Mouse (Mus musculus): Measurements from ENCODE around the gene Tbc1d2b. TPM values are rescaled to one million over a fixed set of nuclear protein-coding genes. Genes with fewer than 3 reads are reported as not detected.

The Tbc1d2b gene
- polyA plus RNA-seq, 1 experiment = 2.9 TPM

- Histone ChIP-seq H3K4me3 (no peak overlapping the region), H3ac (ENCODE audit: control insufficient read depth, insufficient read length) (no peak overlapping the region), H3K36me3 (ENCODE audit: control insufficient read depth, insufficient read depth) (no peaks in the 10 kb centered on the region), H3K4me2 (ENCODE audit: low read depth) (peak overlapping the region; percentile 60), H3K79me2 (ENCODE audit: control insufficient read depth, insufficient read depth) (no peaks in the 10 kb centered on the region), H3K27me3 (ENCODE audit: control insufficient read depth, insufficient read depth, insufficient read length) (no peaks in the 10 kb centered on the region)
- TF ChIP-seq MYOG (IDR thresholded peaks at IDR 0.05; ENCODE audit: control insufficient read depth in 1 of 3, insufficient read depth in 1 of 3, insufficient read length in 2 of 3, low read depth in 2 of 3) = peak in 1 of 3 experiments; percentile 48
- TF ChIP-seq SRF (IDR thresholded peaks at IDR 0.05; ENCODE audit: control insufficient read depth, insufficient read length, low read depth) = no peak
- no peak for TF ChIP-seq E2F4 (IDR thresholded peaks at IDR 0.05; ENCODE audit: insufficient read depth)
- TF ChIP-seq REST (IDR thresholded peaks at IDR 0.05; ENCODE audit: insufficient read depth, insufficient read length) = no peak
- peak; percentile 13 for TF ChIP-seq USF1 (IDR thresholded peaks at IDR 0.05; ENCODE audit: low read depth)
- no peak for TF ChIP-seq TCF12 (IDR thresholded peaks at IDR 0.05; ENCODE audit: insufficient read depth, poor library complexity, severe bottlenecking)
- TF ChIP-seq MYOD1 (IDR thresholded peaks at IDR 0.05; ENCODE audit: control insufficient read depth in 1 of 3, insufficient read length in 2 of 3, low read depth in 2 of 3) = peak in 2 of 3 experiments; percentile 54 to 60
- no peak for TF ChIP-seq POLR2A (IDR thresholded peaks at IDR 0.05; ENCODE audit: insufficient read length, low read depth)
- TF ChIP-seq TCF3 (IDR thresholded peaks at IDR 0.05; ENCODE audit: insufficient read length, low read depth) = no peak
- TF ChIP-seq MAX (IDR thresholded peaks at IDR 0.05; ENCODE audit: low read depth) = no peak
- TF ChIP-seq POLR2AphosphoS2 (IDR thresholded peaks at IDR 0.05; ENCODE audit: insufficient read length, low read depth) = no peak
- TF ChIP-seq CEBPB (IDR thresholded peaks at IDR 0.05; ENCODE audit: insufficient read depth, poor library complexity, severe bottlenecking) = no peak
These were observed 66.1 kb downstream of the Tbc1d2b start for GRCm38 (mm10) chr9:90204396-90204915.

- H3K4me3 ChIP-seq = no peak overlapping the region
- H3K36me3 ChIP-seq (ENCODE audit: control insufficient read depth, insufficient read depth) = no peaks in the 10 kb centered on the region
- no peak overlapping the region for H3K4me2 ChIP-seq (ENCODE audit: low read depth)
- no peak overlapping the region for H3ac ChIP-seq (ENCODE audit: control insufficient read depth, insufficient read length)
- peak in 1 of 3 experiments; percentile 51 for TF ChIP-seq MYOD1 (IDR thresholded peaks at IDR 0.05; ENCODE audit: control insufficient read depth in 1 of 3, insufficient read length in 2 of 3, low read depth in 2 of 3)
- peak in 1 of 3 experiments; percentile 61 for TF ChIP-seq MYOG (IDR thresholded peaks at IDR 0.05; ENCODE audit: control insufficient read depth in 1 of 3, insufficient read depth in 1 of 3, insufficient read length in 2 of 3, low read depth in 2 of 3)
- TF ChIP-seq USF1 (IDR thresholded peaks at IDR 0.05; ENCODE audit: low read depth) = no peak
- H3K27me3 ChIP-seq (ENCODE audit: control insufficient read depth, insufficient read depth, insufficient read length) = no peaks in the 10 kb centered on the region
- H3K79me2 ChIP-seq (ENCODE audit: control insufficient read depth, insufficient read depth) = no peaks in the 10 kb centered on the region
These were observed 67.4 kb downstream of the Tbc1d2b start for GRCm38 (mm10) chr9:90203233-90203632.

- Histone ChIP-seq H3K27me3 (ENCODE audit: control insufficient read depth, insufficient read depth, insufficient read length) (no peaks in the 10 kb centered on the region), H3K36me3 (ENCODE audit: control insufficient read depth, insufficient read depth) (no peaks in the 10 kb centered on the region), H3K79me2 (ENCODE audit: control insufficient read depth, insufficient read depth) (no peaks in the 10 kb centered on the region), H3K4me2 (ENCODE audit: low read depth) (peak overlapping the region; percentile 42), H3ac (ENCODE audit: control insufficient read depth, insufficient read length) (no peak overlapping the region), H3K4me3 (no peak overlapping the region)
- TF ChIP-seq MYOG (IDR thresholded peaks at IDR 0.05; ENCODE audit: control insufficient read depth in 1 of 3, insufficient read depth in 1 of 3, insufficient read length in 2 of 3, low read depth in 2 of 3) = peak; percentile 87 to 99 (median 96)
- peak; percentile 65 to 98 (median 97) for TF ChIP-seq MYOD1 (IDR thresholded peaks at IDR 0.05; ENCODE audit: control insufficient read depth in 1 of 3, insufficient read length in 2 of 3, low read depth in 2 of 3)
- no peak for TF ChIP-seq MAX (IDR thresholded peaks at IDR 0.05; ENCODE audit: low read depth)
- TF ChIP-seq TCF12 (IDR thresholded peaks at IDR 0.05; ENCODE audit: insufficient read depth, poor library complexity, severe bottlenecking) = peak; percentile 90
- TF ChIP-seq TCF3 (IDR thresholded peaks at IDR 0.05; ENCODE audit: insufficient read length, low read depth) = peak; percentile 88
These were observed 69.1 kb downstream of the Tbc1d2b start for GRCm38 (mm10) chr9:90201541-90201940.

- no peak for TF ChIP-seq REST (IDR thresholded peaks at IDR 0.05; ENCODE audit: insufficient read depth, insufficient read length)
- TF ChIP-seq E2F4 (IDR thresholded peaks at IDR 0.05; ENCODE audit: insufficient read depth) = no peak
- no peak for TF ChIP-seq MAX (IDR thresholded peaks at IDR 0.05; ENCODE audit: low read depth)
- TF ChIP-seq MYOD1 (IDR thresholded peaks at IDR 0.05; ENCODE audit: control insufficient read depth in 1 of 3, insufficient read length in 2 of 3, low read depth in 2 of 3) = no peak
- no peak for TF ChIP-seq TCF12 (IDR thresholded peaks at IDR 0.05; ENCODE audit: insufficient read depth, poor library complexity, severe bottlenecking)
- no peak for TF ChIP-seq SRF (IDR thresholded peaks at IDR 0.05; ENCODE audit: control insufficient read depth, insufficient read length, low read depth)
- TF ChIP-seq MYOG (IDR thresholded peaks at IDR 0.05; ENCODE audit: control insufficient read depth in 1 of 3, insufficient read depth in 1 of 3, insufficient read length in 2 of 3, low read depth in 2 of 3) = no peak
- TF ChIP-seq USF1 (IDR thresholded peaks at IDR 0.05; ENCODE audit: low read depth) = no peak
- no peak for TF ChIP-seq CEBPB (IDR thresholded peaks at IDR 0.05; ENCODE audit: insufficient read depth, poor library complexity, severe bottlenecking)
- TF ChIP-seq TCF3 (IDR thresholded peaks at IDR 0.05; ENCODE audit: insufficient read length, low read depth) = no peak
- TF ChIP-seq POLR2AphosphoS2 (IDR thresholded peaks at IDR 0.05; ENCODE audit: insufficient read length, low read depth) = no peak
- TF ChIP-seq POLR2A (IDR thresholded peaks at IDR 0.05; ENCODE audit: insufficient read length, low read depth) = no peak
- Histone ChIP-seq H3K36me3 (ENCODE audit: control insufficient read depth, insufficient read depth) (no peaks in the 10 kb centered on the region), H3K4me3 (no peak overlapping the region), H3ac (ENCODE audit: control insufficient read depth, insufficient read length) (no peak overlapping the region), H3K27me3 (ENCODE audit: control insufficient read depth, insufficient read depth, insufficient read length) (no peaks in the 10 kb centered on the region), H3K79me2 (ENCODE audit: control insufficient read depth, insufficient read depth) (no peaks in the 10 kb centered on the region), H3K4me2 (ENCODE audit: low read depth) (no peak overlapping the region)
These were observed 69.5 kb downstream of the Tbc1d2b start for GRCm38 (mm10) chr9:90201096-90201495.

GRCm38 (mm10) chr9:90200501-90200900 lies 70.1 kb downstream of the Tbc1d2b start:
- no peak overlapping the region for H3ac ChIP-seq (ENCODE audit: control insufficient read depth, insufficient read length)
- H3K36me3 ChIP-seq (ENCODE audit: control insufficient read depth, insufficient read depth) = peaks cover under 1% of the 10 kb centered on the region
- H3K79me2 ChIP-seq (ENCODE audit: control insufficient read depth, insufficient read depth) = no peaks in the 10 kb centered on the region
- TF ChIP-seq E2F4 (IDR thresholded peaks at IDR 0.05; ENCODE audit: insufficient read depth) (no peak), MYOD1 (IDR thresholded peaks at IDR 0.05; ENCODE audit: control insufficient read depth in 1 of 3, insufficient read length in 2 of 3, low read depth in 2 of 3) (no peak), TCF3 (IDR thresholded peaks at IDR 0.05; ENCODE audit: insufficient read length, low read depth) (no peak), POLR2A (IDR thresholded peaks at IDR 0.05; ENCODE audit: insufficient read length, low read depth) (no peak), POLR2AphosphoS2 (IDR thresholded peaks at IDR 0.05; ENCODE audit: insufficient read length, low read depth) (no peak), USF1 (IDR thresholded peaks at IDR 0.05; ENCODE audit: low read depth) (no peak), MAX (IDR thresholded peaks at IDR 0.05; ENCODE audit: low read depth) (no peak), TCF12 (IDR thresholded peaks at IDR 0.05; ENCODE audit: insufficient read depth, poor library complexity, severe bottlenecking) (no peak), REST (IDR thresholded peaks at IDR 0.05; ENCODE audit: insufficient read depth, insufficient read length) (no peak), MYOG (IDR thresholded peaks at IDR 0.05; ENCODE audit: control insufficient read depth in 1 of 3, insufficient read depth in 1 of 3, insufficient read length in 2 of 3, low read depth in 2 of 3) (no peak)
- no peak overlapping the region for H3K4me3 ChIP-seq
- H3K4me2 ChIP-seq (ENCODE audit: low read depth) = no peak overlapping the region
- no peaks in the 10 kb centered on the region for H3K27me3 ChIP-seq (ENCODE audit: control insufficient read depth, insufficient read depth, insufficient read length)
